Mouse (Mus musculus): ENCODE results near the gene Slc44a4. TPM values are rescaled to one million over a fixed set of nuclear protein-coding genes. Genes with fewer than 3 reads are reported as not detected.
A peak's percentile ranks its signal among the peaks of the same experiment; 100 is the strongest.

Gene Slc44a4
- not detected in 2 replicates for polyA plus RNA-seq (2012; ENCODE audit: insufficient read depth, insufficient read length, missing spikeins)

- TF ChIP-seq CTCF (IDR thresholded peaks at IDR 0.05; ENCODE audit: low read depth, low read length): no peak
- no peak for TF ChIP-seq POLR2A (IDR thresholded peaks at IDR 0.05; ENCODE audit: borderline replicate concordance, low read depth, low read length)
- Histone ChIP-seq H3K4me1 (ENCODE audit: control insufficient read depth, insufficient read depth, low read length) (no peaks in the 10 kb centered on the region), H3K4me3 (ENCODE audit: insufficient read depth, low read length) (no peak within 1 kb of the TSS), H3K27ac (ENCODE audit: insufficient read depth, low read depth, low read length) (no peak within 1 kb of the TSS)
Observed at GRCm38 (mm10) chr17:34913930-34914665, at the start of gene Slc44a4. Gene Slc44a4 (plus strand): TSS chr17:34914466.

DNA sequence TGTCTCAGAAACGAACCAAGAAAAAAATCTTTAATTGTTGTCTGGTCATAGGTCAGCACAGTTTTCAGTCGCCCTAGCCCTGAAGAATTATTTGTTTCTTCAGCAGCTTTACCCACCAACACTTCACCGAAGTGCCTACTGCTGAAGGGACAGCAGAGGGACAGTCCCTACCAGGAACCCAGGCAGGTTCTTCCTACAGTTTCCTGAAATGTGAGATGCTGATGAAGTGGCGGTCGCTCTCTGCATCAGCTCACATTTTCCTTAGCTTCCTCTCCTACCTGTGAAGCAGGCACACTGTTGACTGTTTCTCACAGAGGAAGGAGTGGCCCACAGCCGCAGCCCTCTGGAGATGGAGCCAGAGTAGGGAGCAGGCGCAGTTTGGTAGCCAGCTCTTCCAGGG, 48.3 kb upstream of the Slc44a4 start:
- TF ChIP-seq CTCF (IDR thresholded peaks at IDR 0.05; ENCODE audit: low read depth, low read length) (no peak), POLR2A (IDR thresholded peaks at IDR 0.05; ENCODE audit: borderline replicate concordance, low read depth, low read length) (no peak)
- no peak overlapping the region for H3K27ac ChIP-seq (ENCODE audit: insufficient read depth, low read depth, low read length)
- H3K4me1 ChIP-seq (ENCODE audit: control insufficient read depth, insufficient read depth, low read length): peaks cover 10% of the 10 kb centered on the region; the same call in 1 of the 2 replicates
- no peak overlapping the region for H3K4me3 ChIP-seq (ENCODE audit: insufficient read depth, low read length)

GRCm38 (mm10) chr17:34874321-34874720, 39.9 kb upstream of the Slc44a4 start:
- Histone ChIP-seq H3K4me3 (ENCODE audit: insufficient read depth, low read length) (no peak overlapping the region), H3K27ac (ENCODE audit: insufficient read depth, low read depth, low read length) (no peak overlapping the region), H3K4me1 (ENCODE audit: control insufficient read depth, insufficient read depth, low read length) (peaks cover 2% of the 10 kb centered on the region; the same call in 1 of the 2 replicates)
- TF ChIP-seq POLR2A (IDR thresholded peaks at IDR 0.05; ENCODE audit: borderline replicate concordance, low read depth, low read length) (no peak), CTCF (IDR thresholded peaks at IDR 0.05; ENCODE audit: low read depth, low read length) (no peak)

- Histone ChIP-seq H3K4me1 (ENCODE audit: control insufficient read depth, insufficient read depth, low read length) (peaks cover 21% of the 10 kb centered on the region), H3K4me3 (ENCODE audit: insufficient read depth, low read length) (no peak within 1 kb of the TSS), H3K27ac (ENCODE audit: insufficient read depth, low read depth, low read length) (no peak within 1 kb of the TSS)
- TF ChIP-seq CTCF (IDR thresholded peaks at IDR 0.05; ENCODE audit: low read depth, low read length) (no peak), POLR2A (IDR thresholded peaks at IDR 0.05; ENCODE audit: borderline replicate concordance, low read depth, low read length) (no peak)
Observed at GRCm38 (mm10) chr17:34879336-34879879, 34.9 kb upstream of the Slc44a4 start, which contains the start of gene Zbtb12. Gene Zbtb12 (plus strand): TSS chr17:34879483.

DNA sequence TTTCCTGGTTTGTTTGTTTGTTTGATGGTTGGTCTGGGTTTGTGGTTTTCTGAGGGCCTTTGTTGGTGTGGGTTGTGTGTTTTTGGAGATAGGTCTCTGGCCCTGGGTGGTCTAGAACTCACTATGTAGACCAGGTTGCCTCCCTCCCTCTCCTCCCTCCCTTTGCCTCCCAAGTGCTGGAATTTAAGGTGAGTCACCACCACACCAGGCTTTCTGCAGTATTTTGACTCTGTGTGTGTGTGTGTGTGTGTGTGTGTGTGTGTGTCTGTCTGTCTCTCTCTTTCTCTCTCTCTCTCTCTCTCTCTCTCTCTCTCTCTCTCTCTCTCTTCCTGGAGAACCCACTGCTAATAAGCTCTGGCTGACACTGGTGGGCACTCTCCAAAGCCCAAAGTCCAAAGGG, 33.1 kb upstream of the Slc44a4 start:
- TF ChIP-seq POLR2A (IDR thresholded peaks at IDR 0.05; ENCODE audit: borderline replicate concordance, low read depth, low read length): no peak
- no peak for TF ChIP-seq CTCF (IDR thresholded peaks at IDR 0.05; ENCODE audit: low read depth, low read length)
- Histone ChIP-seq H3K4me3 (ENCODE audit: insufficient read depth, low read length) (no peak overlapping the region), H3K27ac (ENCODE audit: insufficient read depth, low read depth, low read length) (no peak overlapping the region), H3K4me1 (ENCODE audit: control insufficient read depth, insufficient read depth, low read length) (peaks cover 21% of the 10 kb centered on the region)

DNA sequence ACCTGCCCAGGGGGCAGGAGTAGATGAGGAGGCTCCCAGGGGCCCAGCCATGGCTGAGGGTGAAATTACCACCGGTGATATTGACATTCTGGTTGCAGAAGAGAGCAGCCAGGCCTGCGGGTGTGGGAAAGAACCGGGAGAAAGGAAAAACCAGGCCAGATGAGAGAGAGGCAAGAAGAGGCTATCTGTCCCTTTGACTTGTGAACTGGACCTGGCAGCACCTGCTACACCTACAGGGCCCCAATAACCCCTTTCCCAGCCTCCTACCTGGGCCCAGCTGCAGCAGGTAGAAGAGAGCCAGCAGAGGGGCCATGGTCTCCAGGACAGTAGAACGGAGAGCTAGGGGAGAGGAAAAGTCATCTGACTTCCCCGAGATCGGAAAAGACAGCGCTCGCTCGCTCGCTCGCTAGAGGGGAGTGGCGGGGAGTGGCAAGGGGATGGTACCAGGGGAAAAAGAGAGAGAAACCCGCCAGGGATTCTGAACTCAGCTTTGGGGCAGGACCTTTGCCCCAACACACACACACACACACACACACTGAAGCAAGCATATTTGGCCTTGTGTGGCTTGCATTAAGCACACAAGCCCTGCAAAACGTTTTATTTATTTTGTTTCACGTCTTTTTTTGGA, 32.5 kb upstream of the Slc44a4 start, which contains the start of gene Gm20547:
Gene Gm20547 (minus strand): TSS at position 360 of the 628 bp plus-strand sequence.
- TF ChIP-seq POLR2A (IDR thresholded peaks at IDR 0.05; ENCODE audit: borderline replicate concordance, low read depth, low read length): no peak
- TF ChIP-seq CTCF (IDR thresholded peaks at IDR 0.05; ENCODE audit: low read depth, low read length): no peak
- Histone ChIP-seq H3K4me1 (ENCODE audit: control insufficient read depth, insufficient read depth, low read length) (peaks cover 21% of the 10 kb centered on the region), H3K4me3 (ENCODE audit: insufficient read depth, low read length) (no peak within 1 kb of the TSS), H3K27ac (ENCODE audit: insufficient read depth, low read depth, low read length) (peak within 1 kb of the TSS; percentile 22)

DNA sequence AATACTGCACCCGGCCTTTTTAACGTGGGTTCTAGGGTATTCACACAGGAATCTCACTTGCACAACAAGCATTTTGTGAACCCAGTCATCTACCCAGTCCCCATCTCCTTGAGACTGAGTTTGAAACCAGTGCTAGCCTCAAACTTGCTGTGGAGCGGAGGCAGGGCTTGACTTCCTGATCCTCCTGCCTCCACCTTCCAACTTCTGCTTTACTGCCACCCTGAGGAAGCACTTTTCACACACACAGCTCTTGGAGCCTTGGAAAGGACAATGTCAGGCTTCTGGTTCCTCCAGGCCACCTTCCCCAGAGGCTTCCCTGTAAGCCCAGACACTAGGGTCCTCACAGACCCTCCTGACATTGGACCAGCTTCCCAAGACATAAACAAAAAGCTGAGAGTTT, 30.9 kb upstream of the Slc44a4 start:
- Histone ChIP-seq H3K27ac (ENCODE audit: insufficient read depth, low read depth, low read length) (peak overlapping the region; percentile 26; the same call in 1 of the 2 replicates), H3K4me1 (ENCODE audit: control insufficient read depth, insufficient read depth, low read length) (peaks cover 28% of the 10 kb centered on the region), H3K4me3 (ENCODE audit: insufficient read depth, low read length) (no peak overlapping the region)
- no peak for TF ChIP-seq CTCF (IDR thresholded peaks at IDR 0.05; ENCODE audit: low read depth, low read length)
- TF ChIP-seq POLR2A (IDR thresholded peaks at IDR 0.05; ENCODE audit: borderline replicate concordance, low read depth, low read length): no peak

- Histone ChIP-seq H3K4me3 (ENCODE audit: insufficient read depth, low read length) (no peak overlapping the region), H3K4me1 (ENCODE audit: control insufficient read depth, insufficient read depth, low read length) (peaks cover 22% of the 10 kb centered on the region), H3K27ac (ENCODE audit: insufficient read depth, low read depth, low read length) (no peak overlapping the region)
- TF ChIP-seq POLR2A (IDR thresholded peaks at IDR 0.05; ENCODE audit: borderline replicate concordance, low read depth, low read length) (no peak), CTCF (IDR thresholded peaks at IDR 0.05; ENCODE audit: low read depth, low read length) (no peak)
Observed at GRCm38 (mm10) chr17:34884704-34885103, 29.6 kb upstream of the Slc44a4 start.

GRCm38 (mm10) chr17:34885615-34886014, 28.7 kb upstream of the Slc44a4 start:
- no peak for TF ChIP-seq CTCF (IDR thresholded peaks at IDR 0.05; ENCODE audit: low read depth, low read length)
- no peak for TF ChIP-seq POLR2A (IDR thresholded peaks at IDR 0.05; ENCODE audit: borderline replicate concordance, low read depth, low read length)
- peaks cover 19% of the 10 kb centered on the region for H3K4me1 ChIP-seq (ENCODE audit: control insufficient read depth, insufficient read depth, low read length)
- H3K27ac ChIP-seq (ENCODE audit: insufficient read depth, low read depth, low read length): no peak overlapping the region
- H3K4me3 ChIP-seq (ENCODE audit: insufficient read depth, low read length): no peak overlapping the region

DNA sequence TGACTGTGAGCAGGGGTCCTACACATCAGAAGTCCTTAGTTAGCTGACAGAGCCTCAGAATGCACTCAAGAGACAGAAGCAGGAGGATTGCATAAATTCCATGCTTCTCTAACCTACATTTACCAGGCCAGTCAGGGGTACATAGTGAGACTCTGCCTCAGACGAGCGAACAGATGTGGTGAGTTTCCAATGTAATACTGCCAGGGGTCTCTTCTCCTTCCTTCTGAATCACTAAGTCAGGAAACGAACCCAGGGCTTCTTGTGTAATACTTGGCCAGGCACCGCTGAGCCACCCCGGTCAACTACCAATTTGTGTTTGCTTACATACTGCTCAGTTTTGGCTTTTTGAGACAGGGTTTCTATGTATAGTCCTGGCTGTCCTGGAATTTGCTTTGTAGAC, 26.3 kb upstream of the Slc44a4 start:
- TF ChIP-seq CTCF (IDR thresholded peaks at IDR 0.05; ENCODE audit: low read depth, low read length) (no peak), POLR2A (IDR thresholded peaks at IDR 0.05; ENCODE audit: borderline replicate concordance, low read depth, low read length) (no peak)
- H3K4me3 ChIP-seq (ENCODE audit: insufficient read depth, low read length): no peak overlapping the region
- peaks cover 16% of the 10 kb centered on the region for H3K4me1 ChIP-seq (ENCODE audit: control insufficient read depth, insufficient read depth, low read length)
- no peak overlapping the region for H3K27ac ChIP-seq (ENCODE audit: insufficient read depth, low read depth, low read length)
